Mouse (Mus musculus) CD4-positive, CD25-positive, alpha-beta regulatory T cell, adult 4 months (primary cell): ENCODE measurements around the gene Stard3. TPM values are rescaled to one million over a fixed set of nuclear protein-coding genes. Genes with fewer than 3 reads are reported as not detected.
"Not testable (repeated sequence)": the region's sequence is repeated elsewhere in the genome, so short reads cannot be mapped to it uniquely, and the experiment has no call there.

Experiments
- ATAC-seq: one replicate; pipeline ENCODE4 v1.8.0; 2017
- polyA plus RNA-seq, 2 experiments: library from polyadenylated mRNA; unstranded; fragments of 100-300 nt; shearing (Covaris generic); gene quantifications; one replicate each; pipeline ENCODE4 v1.2.1; 2017

The Stard3 gene
- polyA plus RNA-seq, 2 experiments from 2014 or later, result 41.2 to 63.9 TPM

DNA sequence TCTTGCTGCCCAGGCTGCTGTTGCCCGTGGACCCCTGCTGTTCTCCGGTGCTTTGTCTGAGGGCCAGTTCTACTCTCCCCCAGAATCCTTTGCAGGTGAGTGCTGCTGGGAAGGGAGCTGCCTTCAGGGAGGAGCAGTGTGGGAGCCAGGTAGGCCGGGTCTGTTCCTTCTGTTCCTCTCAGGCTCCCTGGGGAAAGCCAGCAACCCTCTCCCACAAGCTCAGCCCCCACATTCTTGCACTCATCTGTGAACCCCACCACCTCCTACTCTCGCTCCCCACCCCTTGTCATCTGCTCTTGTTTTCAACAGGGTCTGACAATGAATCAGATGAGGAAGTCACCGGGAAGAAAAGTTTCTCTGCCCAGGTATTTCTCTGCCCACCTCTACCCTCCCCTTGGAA lies 18.6 kb downstream of the Stard3 start:
- no peak for ATAC-seq

DNA sequence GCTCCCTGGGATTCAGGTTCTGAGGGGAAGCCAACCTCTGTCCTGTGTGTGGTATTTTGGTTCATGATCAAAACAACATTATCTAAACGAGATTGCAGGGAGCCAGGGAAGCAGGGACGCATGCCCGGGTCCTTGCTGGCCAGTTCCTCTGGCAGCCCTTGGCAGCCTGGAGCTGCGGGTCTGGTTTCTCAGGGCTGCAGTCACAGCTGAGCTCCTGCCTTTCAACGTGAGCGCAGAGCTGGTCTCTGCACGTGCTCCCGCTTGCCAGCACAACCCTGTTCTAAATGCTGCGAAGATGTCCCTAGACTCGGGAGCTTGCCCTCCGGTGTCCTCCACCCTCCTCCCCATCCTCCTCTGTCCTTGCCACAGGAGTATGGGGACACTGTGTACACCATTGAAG lies 19.6 kb downstream of the Stard3 start:
- no peak for ATAC-seq

DNA sequence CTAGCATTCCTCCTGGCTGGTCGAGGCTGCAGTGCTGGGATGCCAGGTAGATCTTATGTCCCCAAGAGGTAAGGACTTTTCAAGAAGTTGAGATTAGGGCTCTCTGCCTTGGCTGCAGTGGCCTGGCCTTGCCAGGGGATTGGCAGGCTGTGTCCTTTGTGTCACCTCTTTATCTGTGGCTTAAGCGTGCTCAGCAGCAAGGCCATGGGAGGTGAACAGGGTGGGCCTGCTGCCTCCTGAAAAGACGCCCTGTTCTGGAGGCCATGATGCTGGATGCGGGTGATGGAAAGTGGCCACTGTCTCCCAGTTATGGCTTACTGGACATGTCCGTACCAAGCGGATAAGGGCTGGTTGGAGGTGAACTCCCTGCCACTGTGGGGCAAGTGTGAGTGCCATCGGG lies 21.2 kb downstream of the Stard3 start:
- ATAC-seq, result no peak

DNA sequence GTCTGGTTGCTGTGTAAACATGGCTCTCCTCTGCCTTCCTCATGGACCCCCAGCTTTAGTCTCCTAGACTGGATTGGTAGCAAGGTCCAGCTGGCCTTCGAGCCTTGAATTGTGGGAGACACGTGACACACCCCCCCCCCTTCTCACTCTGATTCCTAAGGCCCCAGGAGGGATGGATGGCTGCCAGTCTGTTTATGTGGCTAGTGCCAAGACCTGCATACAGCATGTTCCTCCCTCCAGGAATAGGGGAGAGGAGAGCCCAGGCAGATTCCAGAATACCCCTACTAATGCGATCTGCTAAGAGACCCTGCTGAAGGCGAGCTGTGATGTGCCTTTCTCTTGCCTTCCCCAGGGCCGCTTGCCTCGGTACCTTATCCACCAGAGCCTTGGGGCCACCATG lies 21.9 kb downstream of the Stard3 start:
- ATAC-seq, result no peak

GRCm38 (mm10) chr11:98381651-98382050 lies 23.5 kb downstream of the Stard3 start:
- no peak for ATAC-seq

DNA sequence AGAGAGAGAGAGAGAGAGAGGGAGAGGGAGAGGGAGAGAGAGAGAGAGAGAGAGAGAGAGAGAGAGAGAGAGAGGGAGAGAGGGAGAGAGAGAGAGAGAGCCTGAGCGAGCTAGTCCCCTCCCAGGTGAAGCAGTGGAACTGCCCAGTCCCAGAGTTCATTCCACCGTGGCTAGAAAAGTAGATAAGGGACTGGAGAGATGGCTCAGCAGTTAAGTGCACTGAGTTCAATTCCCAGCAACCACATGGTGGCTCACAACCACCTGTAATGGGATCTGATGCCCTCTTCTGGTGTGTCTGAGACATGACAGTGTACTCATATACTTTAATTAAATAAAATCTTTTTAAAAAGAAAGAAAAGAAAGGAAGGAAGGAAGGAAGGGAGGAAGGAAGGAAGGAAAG lies 24.2 kb downstream of the Stard3 start:
- not testable (repeated sequence) for ATAC-seq

DNA sequence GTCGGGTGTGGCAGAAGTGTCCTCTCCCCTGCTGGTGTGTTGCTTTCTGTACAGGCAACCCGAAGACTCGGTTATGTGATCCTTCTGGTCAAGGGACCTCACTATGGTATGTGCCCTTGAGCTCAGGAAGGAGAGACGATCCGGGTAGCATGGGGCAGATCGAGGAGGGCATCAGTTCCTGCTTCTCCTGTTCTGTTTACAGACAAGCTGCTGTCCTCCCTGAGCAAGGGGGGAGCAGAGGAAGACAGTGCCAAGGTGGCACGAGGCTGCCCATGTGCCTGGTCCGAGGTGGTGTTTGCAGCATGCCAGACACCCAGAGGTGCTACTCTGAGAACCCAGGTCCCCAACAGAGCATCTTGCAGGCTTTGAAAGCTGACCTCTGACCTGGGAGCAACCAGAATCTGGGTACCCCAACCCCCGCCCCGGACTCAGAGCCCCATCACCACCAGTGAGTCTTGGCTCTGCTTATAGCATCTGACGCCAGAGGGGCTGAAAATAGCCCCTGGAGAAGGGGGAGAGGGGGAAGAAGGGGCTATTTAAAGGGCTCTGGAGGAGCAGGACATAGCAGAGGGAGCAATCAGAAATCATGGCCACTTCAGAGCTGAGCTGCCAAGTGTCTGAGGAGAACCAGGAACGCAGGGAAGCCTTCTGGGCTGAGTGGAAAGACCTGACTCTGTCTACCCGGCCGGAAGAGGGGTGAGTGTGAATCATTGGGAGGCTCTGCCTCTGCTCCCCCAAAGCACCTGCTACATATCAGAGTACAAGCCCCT lies 25.3 kb downstream of the Stard3 start, which contains the start of gene Tcap:
TSS of gene Tcap (plus strand) at position 551 of the 770 bp plus-strand sequence.
- no peak for ATAC-seq

GRCm38 (mm10) chr11:98384216-98384615 lies 26.0 kb downstream of the Stard3 start:
- no peak for ATAC-seq

DNA sequence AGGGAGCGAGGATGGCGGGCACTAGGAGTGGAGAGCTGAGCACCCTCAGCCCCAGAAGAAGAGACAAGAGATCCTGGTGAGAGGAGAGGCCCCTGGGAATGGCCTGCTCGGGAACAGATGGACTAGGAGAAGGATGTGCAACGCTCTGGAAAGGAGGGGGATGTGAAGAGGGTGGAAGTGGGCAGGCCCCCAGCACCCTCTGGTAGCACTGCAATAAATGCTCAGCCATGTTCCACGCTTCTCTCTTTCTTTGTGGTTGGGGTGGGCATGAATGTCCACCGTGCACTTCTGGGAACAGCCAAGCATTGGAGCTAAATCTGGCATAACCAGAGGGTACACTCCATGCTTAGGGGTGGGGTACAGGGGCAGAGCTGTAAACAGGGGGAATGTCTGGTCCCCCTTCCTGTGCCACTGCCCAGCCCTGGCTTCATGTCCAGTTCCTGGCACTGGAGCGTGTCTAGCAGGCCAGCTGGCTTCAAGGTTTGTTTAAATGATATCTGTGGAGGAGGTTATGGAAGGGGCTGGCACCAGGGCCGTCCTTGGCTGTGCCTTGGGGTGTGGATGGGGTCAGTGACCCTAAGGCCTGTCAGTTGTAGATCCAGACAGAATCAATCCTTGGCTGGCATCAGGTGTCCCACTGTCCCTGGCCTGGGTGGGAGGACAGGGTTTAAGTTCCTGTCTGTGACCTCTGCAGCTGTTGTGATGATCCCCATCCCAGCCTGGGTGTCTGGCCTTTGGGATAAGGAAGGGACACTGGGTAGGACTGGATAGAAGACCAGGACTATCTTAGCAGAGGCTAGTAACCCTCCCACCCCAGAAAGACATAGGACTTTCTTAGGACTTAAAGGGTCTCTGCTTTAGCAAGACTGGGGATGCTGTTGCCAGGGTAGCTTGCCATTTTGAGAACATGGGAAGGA lies 26.8 kb downstream of the Stard3 start:
- ATAC-seq, result no peak

DNA sequence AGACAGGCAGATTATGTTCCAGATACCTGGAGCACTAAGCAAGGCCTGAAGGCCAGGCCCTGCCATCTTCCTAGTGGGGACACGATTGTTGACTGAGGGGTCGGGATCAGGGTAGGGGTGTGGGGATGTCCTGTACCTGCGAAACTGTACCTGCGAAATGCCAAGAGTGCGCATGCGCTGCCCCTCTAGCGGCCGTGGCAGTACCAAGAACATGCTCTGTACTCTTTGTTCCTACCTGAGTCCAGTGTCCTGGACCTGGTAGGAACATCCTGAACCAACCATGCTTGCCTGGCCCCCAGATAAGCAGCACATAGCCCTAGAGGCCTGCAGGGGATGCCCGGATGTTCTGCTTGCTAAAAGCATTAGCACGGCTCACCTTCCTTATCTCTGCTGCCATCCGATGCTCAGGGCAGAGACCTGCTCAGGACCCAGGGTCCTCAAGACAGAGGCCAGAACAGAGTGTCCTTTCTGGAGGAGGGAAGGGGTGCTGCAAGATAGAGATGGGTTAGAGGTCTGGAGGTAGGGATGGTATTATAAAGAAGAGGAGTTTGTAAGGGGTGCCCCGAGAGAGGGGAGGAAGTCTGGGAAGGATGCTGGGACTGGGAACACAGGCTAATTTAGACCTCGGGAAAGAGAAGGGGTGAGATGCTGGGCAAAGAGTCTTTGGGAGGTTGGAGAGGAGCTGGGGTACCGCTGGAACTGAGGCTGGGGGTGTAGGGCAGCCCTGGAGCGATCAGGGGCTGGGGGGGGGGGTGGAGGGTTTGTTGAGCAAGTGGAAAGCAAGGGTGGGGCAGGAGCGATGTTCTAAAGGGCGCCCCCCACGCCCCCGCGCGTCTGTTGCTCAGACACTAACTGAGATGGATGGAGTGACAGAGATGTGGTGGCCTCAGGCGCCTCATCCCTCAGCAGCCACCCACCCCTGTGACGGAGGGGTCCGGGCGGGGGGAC lies 27.7 kb downstream of the Stard3 start, which contains the start of gene Pnmt:
TSS of gene Pnmt (plus strand) at position 813 of the 948 bp plus-strand sequence.
- no peak for ATAC-seq

GRCm38 (mm10) chr11:98386596-98386995 lies 28.4 kb downstream of the Stard3 start:
- no peak for ATAC-seq

DNA sequence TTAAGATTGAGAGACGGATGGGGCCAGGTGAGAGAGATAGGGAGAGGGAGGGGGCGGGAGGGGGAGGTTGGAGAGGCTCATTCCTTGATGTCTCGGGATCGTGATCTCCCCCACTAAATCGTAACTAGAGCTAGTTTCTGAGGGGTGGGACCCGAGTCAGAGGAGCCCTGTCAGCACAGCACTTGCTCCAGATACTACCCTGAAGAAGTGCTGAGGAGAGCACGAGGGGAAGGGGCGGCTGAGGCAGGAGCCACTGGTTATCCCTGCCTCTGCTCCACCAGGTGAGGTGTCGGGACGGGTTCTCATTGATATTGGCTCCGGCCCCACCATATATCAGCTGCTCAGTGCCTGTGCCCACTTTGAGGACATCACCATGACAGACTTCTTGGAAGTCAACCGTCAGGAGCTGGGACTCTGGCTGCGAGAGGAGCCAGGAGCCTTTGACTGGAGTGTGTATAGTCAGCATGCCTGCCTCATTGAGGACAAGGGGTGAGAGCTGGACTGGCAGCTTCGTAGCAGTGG lies 28.9 kb downstream of the Stard3 start:
- no peak for ATAC-seq

DNA sequence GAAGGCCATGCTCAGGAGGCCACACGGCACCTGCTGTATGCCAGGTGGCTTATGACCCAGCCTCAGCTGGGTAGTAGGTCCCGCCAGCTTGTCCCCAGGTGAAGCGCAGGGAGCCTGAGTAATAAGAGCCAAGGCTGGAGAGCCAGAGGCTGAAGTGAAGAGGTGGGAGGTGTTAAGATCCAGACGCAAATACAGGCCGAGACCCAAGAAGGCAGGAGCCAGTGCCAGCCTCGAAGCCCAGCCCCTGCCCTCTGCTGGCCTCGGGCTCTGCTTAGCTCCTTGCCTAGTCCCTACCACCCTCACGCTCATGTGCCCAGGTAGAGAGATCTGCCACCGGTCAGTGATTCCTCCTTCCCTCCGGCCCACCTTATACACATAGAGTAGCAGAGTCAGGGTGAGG lies 30.1 kb downstream of the Stard3 start:
- ATAC-seq, result no peak

DNA sequence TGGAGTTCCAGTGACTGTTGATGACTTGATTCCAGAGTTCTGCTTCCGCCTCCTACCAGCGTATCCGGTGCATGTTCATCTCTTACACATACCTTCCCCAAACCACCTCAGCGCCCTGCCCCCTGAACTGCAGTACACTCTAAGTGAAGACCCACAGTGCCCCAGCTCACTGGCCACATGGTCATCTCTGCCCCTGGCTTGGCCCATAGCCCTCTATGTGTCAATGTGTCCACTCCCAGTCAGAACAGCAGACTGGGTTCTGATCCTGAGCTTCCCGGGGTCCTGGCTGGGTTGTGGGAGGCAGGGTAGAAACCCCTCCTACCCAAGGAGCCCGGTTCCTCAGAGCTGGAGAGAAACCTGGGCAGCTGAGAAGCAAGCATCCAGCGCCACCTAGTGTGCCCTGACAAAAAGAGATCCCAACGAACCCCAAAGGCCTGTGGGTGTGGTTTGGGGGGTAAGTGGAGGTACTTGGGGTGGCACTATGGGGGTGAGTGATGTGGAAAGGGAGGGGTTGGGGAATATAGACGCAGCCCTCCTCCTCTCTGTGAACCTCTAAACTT lies 31.1 kb downstream of the Stard3 start:
- ATAC-seq, result no peak

DNA sequence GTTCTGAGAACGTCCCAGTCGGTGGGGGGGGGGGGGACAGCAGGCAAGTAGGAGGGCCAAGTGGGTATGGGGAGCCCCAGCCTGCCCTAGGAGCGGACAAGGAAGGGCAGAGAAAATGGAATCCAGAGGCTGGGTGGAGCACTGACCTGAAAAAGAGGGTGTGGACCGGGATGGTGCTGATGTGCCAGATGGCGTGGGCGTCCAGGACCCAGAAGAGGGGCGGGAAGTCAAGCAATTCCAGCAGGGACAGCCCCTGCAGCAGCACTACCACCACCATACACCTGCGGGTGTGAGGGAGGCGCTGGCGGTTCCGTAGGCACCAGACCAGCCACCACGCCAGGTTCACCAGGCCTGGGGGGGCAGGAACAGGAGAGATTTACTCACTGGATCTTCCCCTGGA lies 32.0 kb downstream of the Stard3 start:
- ATAC-seq, result no peak

DNA sequence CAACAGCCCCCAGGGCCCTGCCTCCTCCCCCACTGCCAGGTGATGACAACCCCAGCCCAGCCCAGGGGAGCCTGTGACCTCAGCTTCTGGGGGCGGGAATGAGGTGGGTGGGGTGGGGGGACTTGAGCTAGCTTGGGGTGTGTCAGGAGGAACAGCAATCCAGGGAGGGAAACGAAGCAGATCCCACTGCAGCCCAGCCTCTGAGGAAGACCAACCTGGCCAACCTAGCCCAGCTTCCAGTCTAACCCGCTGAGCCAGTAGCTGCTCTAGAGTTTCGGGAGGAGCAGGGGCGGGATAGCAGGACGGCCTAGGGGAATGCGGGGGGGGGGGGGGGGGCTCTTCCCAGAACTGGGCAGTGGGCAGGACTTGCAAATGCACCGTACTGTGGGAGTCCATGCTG lies 33.9 kb downstream of the Stard3 start:
- ATAC-seq, result no peak

DNA sequence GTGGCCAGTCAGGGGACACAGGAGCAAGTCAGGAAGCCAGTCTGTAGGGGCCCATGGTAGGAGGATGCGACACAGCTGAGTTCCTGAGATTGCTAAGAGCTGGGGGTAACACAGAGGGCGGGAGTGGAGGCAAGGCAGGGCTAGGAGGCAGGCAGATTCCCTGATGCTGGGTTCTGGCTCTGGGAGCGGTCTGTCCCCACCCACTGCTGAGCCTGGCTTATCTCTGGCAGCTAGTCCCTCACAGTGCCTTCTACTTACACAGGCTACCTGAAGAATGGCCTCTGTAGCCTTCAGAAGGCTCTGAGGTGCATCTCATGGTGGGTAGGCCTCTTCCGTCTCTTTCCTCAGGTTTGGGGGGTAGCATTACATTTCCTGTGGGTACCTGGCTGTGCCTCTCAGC lies 34.5 kb downstream of the Stard3 start:
- no peak for ATAC-seq

DNA sequence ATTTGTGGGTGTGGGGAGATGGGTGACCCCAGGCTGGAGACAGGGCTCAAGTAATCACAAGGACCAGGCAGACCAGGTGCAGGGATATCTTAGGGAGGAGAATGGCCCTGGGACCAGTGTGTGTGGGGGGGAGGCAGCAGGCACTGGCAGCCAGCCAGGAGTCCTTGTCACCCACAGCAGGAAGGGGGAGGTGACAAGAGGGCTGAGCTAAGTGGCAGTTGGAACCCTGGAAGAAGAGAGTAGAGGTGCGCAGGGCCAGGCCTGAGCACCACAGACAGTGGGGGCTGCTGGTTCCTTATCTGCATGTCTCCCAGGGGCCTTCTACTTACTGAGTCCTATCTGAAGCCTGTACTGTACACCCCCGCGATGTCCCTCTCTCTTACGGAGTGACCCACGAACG lies 35.1 kb downstream of the Stard3 start:
- ATAC-seq, result peak; percentile 39

DNA sequence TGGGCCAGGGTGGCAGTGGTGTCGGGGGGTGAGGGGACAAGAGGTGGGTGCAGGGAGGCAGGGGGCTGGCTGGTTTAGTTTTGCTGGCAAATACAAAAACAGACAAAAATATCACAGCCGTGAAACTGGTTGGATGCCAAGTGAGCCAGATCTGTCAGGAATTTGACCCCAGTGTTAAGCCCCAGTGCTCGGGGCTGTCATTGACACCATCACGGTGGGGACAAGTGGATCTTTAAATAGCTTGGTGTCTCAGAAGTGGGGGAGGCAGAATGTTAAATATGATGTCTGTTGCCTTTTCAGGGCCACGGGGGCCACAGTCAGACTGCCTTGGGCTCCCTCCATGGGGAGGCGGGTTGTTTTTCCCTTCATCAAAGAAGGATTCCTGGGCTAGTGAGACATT lies 36.1 kb downstream of the Stard3 start:
- no peak for ATAC-seq

- no peak for ATAC-seq
Observed at GRCm38 (mm10) chr11:98395041-98395440, 36.9 kb downstream of the Stard3 start.

DNA sequence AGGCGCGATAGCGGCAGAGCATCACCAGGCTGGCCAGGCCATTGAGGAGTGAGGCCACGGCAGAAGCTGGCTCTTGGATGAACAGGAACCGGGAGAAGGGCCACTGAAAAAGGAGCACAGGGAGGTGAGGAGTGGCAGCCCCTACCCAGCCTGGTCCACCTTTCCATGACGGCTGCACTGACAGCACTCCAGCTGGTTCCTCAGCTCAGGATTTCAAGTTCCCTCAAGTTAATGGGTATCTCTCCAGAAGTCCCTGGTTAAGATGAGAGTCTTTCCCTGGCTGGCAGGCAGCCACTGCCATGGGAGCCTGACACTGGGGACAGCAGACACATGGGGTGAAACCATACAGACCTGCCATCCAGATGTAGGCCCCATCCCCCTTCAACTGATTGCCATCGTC lies 39.8 kb downstream of the Stard3 start:
- ATAC-seq, result no peak

DNA sequence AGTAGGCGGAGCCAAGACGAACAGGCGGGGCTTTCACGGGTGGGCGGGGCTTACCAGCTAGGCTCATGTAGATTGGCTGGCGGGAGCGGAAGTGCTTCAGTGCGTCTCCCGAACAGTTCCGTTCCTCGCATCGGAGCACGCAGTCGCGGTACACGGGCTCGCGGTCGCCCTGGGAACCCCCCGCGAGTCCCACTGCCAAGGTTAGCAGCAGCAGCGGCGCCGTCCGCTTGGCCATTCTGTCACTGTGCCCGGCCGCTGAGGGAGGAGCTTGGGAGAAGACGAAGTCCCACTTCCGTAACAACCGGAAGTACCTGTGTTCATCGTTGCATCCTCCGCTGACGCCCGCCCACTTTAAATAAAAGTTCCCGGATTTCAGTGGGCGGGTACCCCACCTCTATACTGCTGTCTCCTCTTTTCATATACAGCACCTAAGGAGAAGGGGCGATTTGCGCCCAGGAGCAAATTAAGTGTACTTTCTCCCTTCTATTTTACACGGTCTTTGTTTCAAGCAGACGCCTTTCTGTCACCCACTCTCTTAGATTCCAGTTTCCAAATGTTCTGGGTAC lies 42.1 kb downstream of the Stard3 start, which contains the start of gene Pgap3:
TSS of gene Pgap3 (minus strand) at position 330 of the 566 bp plus-strand sequence.
- ATAC-seq, result peak; percentile 95
